8 mouse cellular contexts compared by ENCODE assay signal in the genomic region with DNA sequence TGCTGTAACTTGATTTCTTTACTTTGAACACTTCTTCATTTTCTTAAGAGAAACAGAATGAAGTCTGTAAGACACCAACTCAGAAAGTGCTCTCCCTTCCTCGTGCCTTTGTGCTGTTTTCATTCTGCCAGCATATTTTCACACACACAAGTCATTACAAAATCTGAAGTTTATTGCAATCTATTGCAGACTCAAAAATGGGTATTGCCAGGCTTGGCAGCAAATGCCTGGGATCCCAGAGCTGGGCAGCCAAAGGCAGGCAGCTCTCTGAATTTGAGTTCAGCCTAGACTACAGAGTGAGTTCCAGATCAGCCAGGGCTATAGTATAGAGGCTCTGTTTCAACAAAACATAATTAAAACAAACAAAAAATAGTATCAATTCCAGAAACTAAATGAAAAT. TPM values are rescaled to one million over a fixed set of nuclear protein-coding genes. Genes with fewer than 3 reads are reported as not detected.
DNase-seq lines count a peak whose midpoint lies in the region; ATAC-seq and TF ChIP-seq lines count a peak whose summit lies in the region.

No protein-coding gene starts in this region.

- no peak for TF ChIP-seq CTCF in kidney, postnatal 0 days (IDR thresholded peaks at IDR 0.05; ENCODE audit: low read depth)

- DNase-seq in kidney, postnatal 0 days (ENCODE audit: low spot score), result no peak
- no peak for DNase-seq in kidney, adult 8-10 months
- no peak for DNase-seq in layer of hippocampus, postnatal 14 days (ENCODE audit: low spot score in 2 of 2)
- no peak for DNase-seq in embryo, embryonic 10.5 days (ENCODE audit: low spot score)
- no peak for DNase-seq in thymus, postnatal 36 days

- H3ac ChIP-seq in myocyte (ENCODE audit: control insufficient read depth, insufficient read length), result no peak overlapping the region

- peaks cover 7% of the 10 kb centered on the region; the same call in 1 of the 2 replicates for H3K36me3 ChIP-seq in kidney, postnatal 0 days (ENCODE audit: insufficient read depth, low read length)
- peaks cover 32% of the 10 kb centered on the region for H3K36me3 ChIP-seq in embryonic facial prominence, embryonic 13.5 days
- H3K36me3 ChIP-seq in intestine, embryonic 15.5 days, result peaks cover 7% of the 10 kb centered on the region; the same call in 1 of the 2 replicates
- H3K36me3 ChIP-seq in myocyte (ENCODE audit: control insufficient read depth, insufficient read depth), result peaks cover 16% of the 10 kb centered on the region

- H3K9ac ChIP-seq in kidney, postnatal 0 days (ENCODE audit: low read depth, low read length), result peak overlapping the region; percentile 41; the same call in 1 of the 2 replicates
- H3K9ac ChIP-seq in embryonic facial prominence, embryonic 13.5 days, result peak overlapping the region; percentile 65
- 0 out of 2 replicates have a peak overlapping the region, but pooled peaks have one; percentile 17 for H3K9ac ChIP-seq in intestine, embryonic 15.5 days

- H3K27me3 ChIP-seq in kidney, postnatal 0 days (ENCODE audit: insufficient read depth, low read length), result no peaks in the 10 kb centered on the region
- H3K27me3 ChIP-seq in embryonic facial prominence, embryonic 13.5 days, result no peaks in the 10 kb centered on the region
- H3K27me3 ChIP-seq in intestine, embryonic 15.5 days (replicated peaks), result no peaks in the 10 kb centered on the region
- H3K27me3 ChIP-seq in myocyte (ENCODE audit: control insufficient read depth, insufficient read depth, insufficient read length), result no peaks in the 10 kb centered on the region

- WGBS in kidney, postnatal 0 days, result 29% methylated on average over 1 of the region's 1 CpGs
- 41% methylated on average over 1 of the region's 1 CpGs for WGBS in embryonic facial prominence, embryonic 13.5 days
- 49% methylated on average over 1 of the region's 1 CpGs for WGBS in intestine, embryonic 15.5 days

- H3K9me3 ChIP-seq in kidney, postnatal 0 days (replicated peaks; ENCODE audit: low read length), result no peaks in the 10 kb centered on the region
- no peaks in the 10 kb centered on the region for H3K9me3 ChIP-seq in embryonic facial prominence, embryonic 13.5 days
- H3K9me3 ChIP-seq in intestine, embryonic 15.5 days, result no peaks in the 10 kb centered on the region

- peaks cover 60% of the 10 kb centered on the region for H3K79me2 ChIP-seq in myocyte (ENCODE audit: control insufficient read depth, insufficient read depth)

- no peak for TF ChIP-seq POLR2A in myocyte (IDR thresholded peaks at IDR 0.05; ENCODE audit: insufficient read length, low read depth)

- no peaks in the 10 kb centered on the region for H3K4me1 ChIP-seq in kidney, postnatal 0 days (replicated peaks; ENCODE audit: insufficient read depth, low read length)
- H3K4me1 ChIP-seq in embryonic facial prominence, embryonic 13.5 days, result peaks cover 16% of the 10 kb centered on the region
- peaks cover 3% of the 10 kb centered on the region for H3K4me1 ChIP-seq in intestine, embryonic 15.5 days (replicated peaks)

- no peak for ATAC-seq in kidney, postnatal 0 days (replicated peaks; ENCODE audit: low FRiP score, low read depth)
- ATAC-seq in embryonic facial prominence, embryonic 13.5 days (ENCODE audit: insufficient number of reproducible peaks, insufficient read depth, low FRiP score, low TSS enrichment, low read depth), result no peak
- ATAC-seq in intestine, embryonic 15.5 days, result no peak

- peak overlapping the region; percentile 95; the same call in 1 of the 2 replicates for H3K4me3 ChIP-seq in kidney, postnatal 0 days (replicated peaks; ENCODE audit: low read depth, low read length)
- H3K4me3 ChIP-seq in embryonic facial prominence, embryonic 13.5 days, result peak overlapping the region; percentile 88
- peak overlapping the region; percentile 25 for H3K4me3 ChIP-seq in intestine, embryonic 15.5 days (replicated peaks)
- H3K4me3 ChIP-seq in myocyte, result peak overlapping the region; percentile 93

- H3K27ac ChIP-seq in kidney, postnatal 0 days, result no peak overlapping the region
- H3K27ac ChIP-seq in embryonic facial prominence, embryonic 13.5 days, result no peak overlapping the region
- no peak overlapping the region for H3K27ac ChIP-seq in intestine, embryonic 15.5 days

- peak overlapping the region; percentile 69 for H3K4me2 ChIP-seq in kidney, postnatal 0 days (ENCODE audit: low read length)
- peak overlapping the region; percentile 70 for H3K4me2 ChIP-seq in embryonic facial prominence, embryonic 13.5 days
- H3K4me2 ChIP-seq in intestine, embryonic 15.5 days (replicated peaks), result peak overlapping the region; percentile 71
- peak overlapping the region; percentile 67 for H3K4me2 ChIP-seq in myocyte (ENCODE audit: low read depth)

TF ChIP-seq in myocyte, 11 proteins besides CTCF, POLR2A, EP300 and RAD21:
- TF ChIP-seq MYOG (IDR thresholded peaks at IDR 0.05; ENCODE audit: control insufficient read depth in 1 of 3, insufficient read depth in 1 of 3, insufficient read length in 2 of 3, low read depth in 2 of 3) (no peak), CEBPB (IDR thresholded peaks at IDR 0.05; ENCODE audit: insufficient read depth, poor library complexity, severe bottlenecking) (peak; percentile 55; the same call in 1 of the 2 replicates)

RNA-seq across cellular contexts. Expression of a gene that starts 1.7 kb away (rescaled TPM):
- 26.4 and 32.0 TPM in 2 replicates for polyA plus RNA-seq in kidney, postnatal 0 days (2015; fragmentation: Nextera tagmentation; extraction: Ambion mirVana)
- polyA plus RNA-seq in embryonic facial prominence, embryonic 13.5 days (2015; fragmentation: Nextera tagmentation; extraction: Ambion mirVana), result 71.6 and 76.4 TPM in 2 replicates
- 45.0 and 45.6 TPM in 2 replicates for polyA plus RNA-seq in intestine, embryonic 15.5 days (2015; fragmentation: Nextera tagmentation; extraction: Ambion mirVana)
- 8.8 TPM for polyA plus RNA-seq in myocyte (2012; fragmentation: generic; extraction: Trizol)
- total RNA-seq in layer of hippocampus, postnatal 14 days (2021), result 10 to 100 TPM; 64.1 to 70.3 TPM

RNA-seq across cellular contexts. Expression of a gene that starts 31.5 kb away (rescaled TPM):
- polyA plus RNA-seq in kidney, postnatal 0 days (2015; fragmentation: Nextera tagmentation; extraction: Ambion mirVana), result 10.0 and 11.9 TPM in 2 replicates
- polyA plus RNA-seq in embryonic facial prominence, embryonic 13.5 days (2015; fragmentation: Nextera tagmentation; extraction: Ambion mirVana), result 9.6 and 10.5 TPM in 2 replicates
- polyA plus RNA-seq in intestine, embryonic 15.5 days (2015; fragmentation: Nextera tagmentation; extraction: Ambion mirVana), result 11.5 and 14.8 TPM in 2 replicates
- 10.0 TPM for polyA plus RNA-seq in myocyte (2012; fragmentation: generic; extraction: Trizol)
- 100 to 1,000 TPM; 358 to 373 TPM for total RNA-seq in layer of hippocampus, postnatal 14 days (2021)

RNA-seq across cellular contexts. Expression of a gene that starts 52.3 kb away (rescaled TPM):
- 0.07 and 0.11 TPM in 2 replicates for polyA plus RNA-seq in kidney, postnatal 0 days (2015; fragmentation: Nextera tagmentation; extraction: Ambion mirVana)
- 0.17 TPM in 1 of 2 replicates, not detected in the other for polyA plus RNA-seq in embryonic facial prominence, embryonic 13.5 days (2015; fragmentation: Nextera tagmentation; extraction: Ambion mirVana)
- 0.26 and 0.53 TPM in 2 replicates for polyA plus RNA-seq in intestine, embryonic 15.5 days (2015; fragmentation: Nextera tagmentation; extraction: Ambion mirVana)
- 0.01 TPM for polyA plus RNA-seq in myocyte (2012; fragmentation: generic; extraction: Trizol)
- 1 to 10 TPM; 1.8 to 2.0 TPM for total RNA-seq in layer of hippocampus, postnatal 14 days (2021)

Comparison
In these comparisons a context has a peak if more than half of its experiments do, and no peak if none do; other contexts are left out.
1. H3K4me3 ChIP-seq: peak in every context shown above with its lines; median percentile 95 in kidney, postnatal 0 days; 93 in myocyte; 88 in embryonic facial prominence, embryonic 13.5 days; 25 in intestine, embryonic 15.5 days.